Mouse (Mus musculus) adrenal gland, adult 10 weeks (tissue): ENCODE results near the gene Cyp2j7. TPM values are rescaled to one million over a fixed set of nuclear protein-coding genes. Genes with fewer than 3 reads are reported as not detected.

Source experiments
- polyA plus RNA-seq: library from polyadenylated mRNA; stranded (reverse); fragments of 350-450 nt; fragmentation: Illumina TruSeq; extraction: RNeasy Lipid Tissue Mini Kit (QIAGEN cat#74804); gene quantifications from one replicate; pipeline ENCODE4 v1.2.3, GENCODE M21; 2014; ENCODE audit warnings: low read depth, low replicate concordance

The Cyp2j7 gene
- polyA plus RNA-seq: not detected

DNA sequence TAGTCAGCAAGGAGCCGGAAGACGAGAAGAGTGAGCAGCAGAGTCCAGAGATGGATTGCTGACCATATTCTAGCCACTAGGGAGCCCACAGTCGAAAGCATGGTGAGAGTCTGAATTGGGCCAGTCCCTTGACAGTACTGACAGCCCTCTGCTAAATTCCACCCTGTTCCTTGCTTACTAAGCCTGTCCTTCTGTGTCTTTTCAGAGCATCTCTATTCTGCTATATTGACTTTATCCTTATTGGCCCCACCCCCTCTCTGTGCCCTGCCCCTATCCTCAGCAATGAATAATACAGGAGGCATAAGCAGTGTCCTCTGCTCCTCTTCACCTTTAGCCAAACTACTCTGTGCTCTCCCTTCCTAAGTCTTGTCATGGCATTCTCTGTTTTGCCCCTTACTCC is at the start of gene Cyp2j7:
Gene Cyp2j7 (minus strand): TSS at position 101 of the 400 bp plus-strand sequence.

Other genes with a start within 250 kb of the Cyp2j7 start
- gene Cyp2j13, start 159.1 kb downstream of the Cyp2j7 start, polyA plus RNA-seq: not detected
- not detected for gene Cyp2j12, start 95.5 kb downstream of the Cyp2j7 start, polyA plus RNA-seq
- gene Cyp2j11, start 112.0 kb upstream of the Cyp2j7 start, polyA plus RNA-seq: not detected